Mouse (Mus musculus) erythroblast, embryonic 14.5 days (primary cell): ENCODE data around the gene Gm20431.

ENCODE experiments used
- GATA1 ChIP-seq: IDR thresholded peaks from 2 replicates; pipeline ENCODE4 v1.6.1; 2012; ENCODE audit warnings: low read length, inconsistent platforms, mixed read lengths
- TAL1 ChIP-seq: IDR thresholded peaks from 3 replicates; pipeline ENCODE4 v1.6.1; 2012; ENCODE audit warnings: low read length, inconsistent platforms, mixed read lengths

DNA sequence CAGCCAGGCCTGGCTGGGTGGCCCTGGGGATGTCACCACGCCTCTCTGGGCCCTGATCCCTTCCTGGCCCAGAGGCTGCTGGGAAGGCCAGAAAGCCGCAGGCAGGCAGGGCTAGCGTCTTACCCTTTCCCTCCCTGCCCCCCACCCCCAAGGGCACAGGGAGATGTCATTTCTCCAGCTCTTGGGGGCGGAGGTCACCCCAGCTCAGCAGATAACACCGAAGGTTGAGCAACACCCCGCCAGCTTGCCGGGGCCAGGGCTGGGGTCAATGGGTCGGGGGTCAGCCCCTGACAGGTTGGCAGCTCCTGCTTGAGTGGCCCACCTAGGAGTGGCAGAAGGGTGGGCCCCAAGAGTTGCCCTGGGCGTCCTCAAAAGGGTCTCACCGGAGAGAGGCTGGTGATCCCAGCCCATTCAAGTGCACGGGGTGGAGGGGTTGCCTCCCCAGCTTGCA lies 26.4 kb upstream of the Gm20431 start:
- TF ChIP-seq GATA1 (no peak), TAL1 (no peak)
